Mouse (Mus musculus) hindbrain, embryonic 15.5 days (tissue): ENCODE results near the gene Slc25a45. TPM values are rescaled to one million over a fixed set of nuclear protein-coding genes. Genes with fewer than 3 reads are reported as not detected.

Experiments
- ATAC-seq: fragments of 200-750 bp; cut with Nextera tagmentation; 2 replicates; pipeline ENCODE4 v1.8.0; 2017; ENCODE audit warnings: low read depth, moderate number of reproducible peaks, moderate TSS enrichment; ENCODE audit not compliant: low FRiP score
- H3K27ac ChIP-seq: fragments of 300-500 bp; sonication (generic); replicated peaks from 2 replicates; pipeline ENCODE4 v1.5.1; 2015; ENCODE audit warnings: mild to moderate bottlenecking, inconsistent platforms
- H3K27me3 ChIP-seq: fragments of 300-500 bp; sonication (generic); 2 replicates; pipeline ENCODE4 v1.6.1; 2015; ENCODE audit warnings: control low read depth, inconsistent platforms
- H3K36me3 ChIP-seq: fragments of 300-500 bp; sonication (generic); 2 replicates; pipeline ENCODE4 v1.6.1; 2015; ENCODE audit warnings: control low read depth, inconsistent platforms
- H3K4me1 ChIP-seq: fragments of 300-500 bp; sonication (generic); replicated peaks from 2 replicates; pipeline ENCODE4 v1.6.1; 2015; ENCODE audit warnings: control low read depth, inconsistent platforms
- H3K4me2 ChIP-seq: fragments of 300-500 bp; sonication (generic); 2 replicates; pipeline ENCODE4 v1.6.1; 2015; ENCODE audit warnings: moderate library complexity, mild to moderate bottlenecking, inconsistent platforms
- H3K4me3 ChIP-seq: fragments of 300-500 bp; sonication (generic); 2 replicates; pipeline ENCODE4 v1.5.1; 2015; ENCODE audit warnings: mild to moderate bottlenecking, inconsistent platforms
- H3K9ac ChIP-seq: fragments of 300-500 bp; sonication (generic); 2 replicates; pipeline ENCODE4 v1.6.1; 2015; ENCODE audit warnings: inconsistent platforms
- H3K9me3 ChIP-seq: fragments of 300-500 bp; sonication (generic); 2 replicates; pipeline ENCODE4 v1.6.1; 2016; ENCODE audit warnings: control low read depth, inconsistent platforms
- WGBS: fragments of 180-500 bp; shearing (Covaris S2); methylation state at CpG from one replicate; pipeline ENCODE4 v1.1.7; 2015; 5-methylcytosine and 5-hydroxymethylcytosine counted together
- polyA plus RNA-seq: library from polyadenylated mRNA; unstranded; fragments of >200 nt; fragmentation: Nextera tagmentation; extraction: Ambion mirVana; gene quantifications from 2 replicates; pipeline ENCODE4 v1.2.1, GENCODE M21; 2015

Slc25a45 gene
- polyA plus RNA-seq, 1 experiment from 2014 or later: 2.6 TPM

GRCm38 (mm10) chr19:5835054-5835921 is 42.3 kb upstream of the Slc25a45 start:
- WGBS: 90% methylated on average over 10 of the region's 10 CpGs
- no peak overlapping the region for H3K27ac ChIP-seq
- no peaks in the 10 kb centered on the region for H3K4me1 ChIP-seq
- no peaks in the 10 kb centered on the region for H3K36me3 ChIP-seq
- no peak overlapping the region for H3K4me3 ChIP-seq
- H3K4me2 ChIP-seq: no peak overlapping the region
- H3K9ac ChIP-seq: no peak overlapping the region
- no peaks in the 10 kb centered on the region for H3K9me3 ChIP-seq
- no peaks in the 10 kb centered on the region for H3K27me3 ChIP-seq
- no peak for ATAC-seq

GRCm38 (mm10) chr19:5835922-5836430 is 41.6 kb upstream of the Slc25a45 start:
- Histone ChIP-seq H3K36me3 (no peaks in the 10 kb centered on the region), H3K4me1 (no peaks in the 10 kb centered on the region), H3K9me3 (no peaks in the 10 kb centered on the region), H3K27me3 (no peaks in the 10 kb centered on the region), H3K4me3 (no peak overlapping the region), H3K27ac (no peak overlapping the region), H3K9ac (no peak overlapping the region), H3K4me2 (no peak overlapping the region)
- 78% methylated on average over 8 of the region's 8 CpGs for WGBS
- no peak for ATAC-seq

- Histone ChIP-seq H3K4me3 (no peak overlapping the region), H3K27me3 (no peaks in the 10 kb centered on the region), H3K27ac (no peak overlapping the region), H3K4me2 (no peak overlapping the region), H3K9ac (no peak overlapping the region), H3K4me1 (0 out of 2 replicates have a peak, but pooled peaks cover 3% of the 10 kb centered on the region), H3K9me3 (no peaks in the 10 kb centered on the region), H3K36me3 (no peaks in the 10 kb centered on the region)
- WGBS: 74% methylated on average over 10 of the region's 10 CpGs
- ATAC-seq: no peak
Measured at GRCm38 (mm10) chr19:5836941-5837572, 40.6 kb upstream of the Slc25a45 start.

- H3K9ac ChIP-seq: no peak overlapping the region
- H3K4me3 ChIP-seq: no peak overlapping the region
- no peak overlapping the region for H3K4me2 ChIP-seq
- no peaks in the 10 kb centered on the region for H3K27me3 ChIP-seq
- no peak for ATAC-seq
- H3K9me3 ChIP-seq: no peaks in the 10 kb centered on the region
- no peaks in the 10 kb centered on the region for H3K36me3 ChIP-seq
- peaks cover 8% of the 10 kb centered on the region; the same call in 1 of the 2 replicates for H3K4me1 ChIP-seq
- no peak overlapping the region for H3K27ac ChIP-seq
- WGBS: 86% methylated on average over 8 of the region's 8 CpGs
Measured at GRCm38 (mm10) chr19:5837606-5838005, 40.0 kb upstream of the Slc25a45 start.

- ATAC-seq: no peak
- H3K4me3 ChIP-seq: no peak overlapping the region
- H3K4me2 ChIP-seq: no peak overlapping the region
- H3K27ac ChIP-seq: no peak overlapping the region
- H3K36me3 ChIP-seq: no peaks in the 10 kb centered on the region
- WGBS: 78% methylated on average over 12 of the region's 12 CpGs
- no peak overlapping the region for H3K9ac ChIP-seq
- H3K9me3 ChIP-seq: no peaks in the 10 kb centered on the region
- no peaks in the 10 kb centered on the region for H3K27me3 ChIP-seq
- H3K4me1 ChIP-seq: peaks cover 15% of the 10 kb centered on the region
Measured at GRCm38 (mm10) chr19:5838136-5838891, 39.3 kb upstream of the Slc25a45 start.

- Histone ChIP-seq H3K4me1 (peaks cover 20% of the 10 kb centered on the region), H3K4me3 (no peak overlapping the region), H3K9ac (no peak overlapping the region), H3K27me3 (no peaks in the 10 kb centered on the region), H3K36me3 (no peaks in the 10 kb centered on the region), H3K4me2 (no peak overlapping the region), H3K27ac (no peak overlapping the region), H3K9me3 (no peaks in the 10 kb centered on the region)
- no peak for ATAC-seq
- 90% methylated on average over 4 of the region's 4 CpGs for WGBS
Measured at GRCm38 (mm10) chr19:5838892-5839165, 38.8 kb upstream of the Slc25a45 start.

- no peak overlapping the region for H3K27ac ChIP-seq
- no peak for ATAC-seq
- no peak overlapping the region for H3K4me2 ChIP-seq
- H3K4me3 ChIP-seq: no peak overlapping the region
- H3K36me3 ChIP-seq: no peaks in the 10 kb centered on the region
- 71% methylated on average over 14 of the region's 14 CpGs for whole genome bisulfite sequencing
- H3K27me3 ChIP-seq: no peaks in the 10 kb centered on the region
- no peak overlapping the region for H3K9ac ChIP-seq
- peaks cover 27% of the 10 kb centered on the region for H3K4me1 ChIP-seq
- H3K9me3 ChIP-seq: no peaks in the 10 kb centered on the region
Measured at GRCm38 (mm10) chr19:5839317-5840085, 38.1 kb upstream of the Slc25a45 start.

GRCm38 (mm10) chr19:5840086-5840889 is 37.3 kb upstream of the Slc25a45 start:
- no peak overlapping the region for H3K27ac ChIP-seq
- no peaks in the 10 kb centered on the region for H3K36me3 ChIP-seq
- 79% methylated on average over 18 of the region's 18 CpGs for WGBS
- peaks cover 35% of the 10 kb centered on the region for H3K4me1 ChIP-seq
- H3K4me3 ChIP-seq: no peak overlapping the region
- H3K27me3 ChIP-seq: no peaks in the 10 kb centered on the region
- H3K9ac ChIP-seq: no peak overlapping the region
- ATAC-seq: no peak
- no peak overlapping the region for H3K4me2 ChIP-seq
- H3K9me3 ChIP-seq: no peaks in the 10 kb centered on the region

- 87% methylated on average over 9 of the region's 9 CpGs for WGBS
- no peak for ATAC-seq
- Histone ChIP-seq H3K4me1 (peaks cover 38% of the 10 kb centered on the region), H3K36me3 (no peaks in the 10 kb centered on the region), H3K9ac (no peak overlapping the region), H3K4me2 (no peak overlapping the region), H3K27me3 (no peaks in the 10 kb centered on the region), H3K9me3 (no peaks in the 10 kb centered on the region), H3K4me3 (no peak overlapping the region), H3K27ac (no peak overlapping the region)
Measured at GRCm38 (mm10) chr19:5840890-5841388, 36.7 kb upstream of the Slc25a45 start.

GRCm38 (mm10) chr19:5841389-5841946 is 36.1 kb upstream of the Slc25a45 start:
- no peaks in the 10 kb centered on the region for H3K9me3 ChIP-seq
- H3K9ac ChIP-seq: no peak overlapping the region
- no peak overlapping the region for H3K4me2 ChIP-seq
- peaks cover 42% of the 10 kb centered on the region for H3K4me1 ChIP-seq
- WGBS: 39% methylated on average over 4 of the region's 4 CpGs
- no peaks in the 10 kb centered on the region for H3K27me3 ChIP-seq
- no peak for ATAC-seq
- H3K4me3 ChIP-seq: no peak overlapping the region
- H3K27ac ChIP-seq: no peak overlapping the region
- H3K36me3 ChIP-seq: no peaks in the 10 kb centered on the region
